Mouse (Mus musculus) embryonic fibroblast, embryonic 13.5 days (primary cell): ENCODE results near the gene Fam71f2. TPM values are rescaled to one million over a fixed set of nuclear protein-coding genes. Genes with fewer than 3 reads are reported as not detected.

Experiments
- H3K27ac ChIP-seq: 2 replicates; pipeline ENCODE4 v1.5.1; 2012; ENCODE audit warnings: low read length, control low read depth, inconsistent platforms; ENCODE audit not compliant: insufficient read depth
- H3K4me1 ChIP-seq: 2 replicates; pipeline ENCODE4 v1.6.1; 2011; ENCODE audit warnings: low read length; ENCODE audit not compliant: control insufficient read depth, insufficient read depth
- H3K4me3 ChIP-seq: 2 replicates; pipeline ENCODE4 v1.5.1; 2011; ENCODE audit warnings: mild to moderate bottlenecking, control low read depth, low read length; ENCODE audit not compliant: insufficient read depth
- CTCF ChIP-seq: IDR thresholded peaks from 2 replicates; pipeline ENCODE4 v1.5.1; 2011; ENCODE audit warnings: mild to moderate bottlenecking, control low read depth, low read length, moderate library complexity, borderline replicate concordance; ENCODE audit not compliant: insufficient read depth
- POLR2A ChIP-seq: IDR thresholded peaks from 2 replicates; pipeline ENCODE4 v1.6.1; 2011; ENCODE audit warnings: low read depth, mild to moderate bottlenecking, control low read depth, low read length, moderate library complexity
- polyA plus RNA-seq: library from polyadenylated mRNA; stranded (reverse); fragments of >200 nt; gene quantifications from 2 replicates; pipeline ENCODE4 v1.2.4, GENCODE M21; 2011; ENCODE audit warnings: low read depth; ENCODE audit not compliant: missing spikeins, insufficient read length

Fam71f2 gene
- polyA plus RNA-seq, 1 experiment: not detected

GRCm38 (mm10) chr6:29246585-29246984 lies 32.8 kb upstream of the Fam71f2 start:
- TF ChIP-seq CTCF: no peak
- TF ChIP-seq POLR2A: no peak

GRCm38 (mm10) chr6:29247072-29247471 lies 32.3 kb upstream of the Fam71f2 start:
- Histone ChIP-seq H3K27ac (no peak overlapping the region), H3K4me1 (peaks cover 14% of the 10 kb centered on the region), H3K4me3 (no peak overlapping the region)
- no peak for TF ChIP-seq POLR2A
- TF ChIP-seq CTCF: no peak

More at GRCm38 (mm10) chr6:29246585-29246984, 32.8 kb upstream of the Fam71f2 start:
- Histone ChIP-seq H3K4me1 (peaks cover 14% of the 10 kb centered on the region), H3K4me3 (no peak overlapping the region), H3K27ac (no peak overlapping the region)

GRCm38 (mm10) chr6:29259418-29259817 lies 20.0 kb upstream of the Fam71f2 start:
- Histone ChIP-seq H3K27ac (no peak overlapping the region), H3K4me1 (0 out of 2 replicates have a peak, but pooled peaks cover 2% of the 10 kb centered on the region)

GRCm38 (mm10) chr6:29261831-29262230 lies 17.6 kb upstream of the Fam71f2 start:
- no peak for TF ChIP-seq POLR2A
- 0 out of 2 replicates have a peak, but pooled peaks cover 2% of the 10 kb centered on the region for H3K4me1 ChIP-seq
- H3K4me3 ChIP-seq: no peak overlapping the region
- H3K27ac ChIP-seq: no peak overlapping the region

More at GRCm38 (mm10) chr6:29259418-29259817, 20.0 kb upstream of the Fam71f2 start:
- TF ChIP-seq CTCF (no peak), POLR2A (no peak)
- H3K4me3 ChIP-seq: no peak overlapping the region

GRCm38 (mm10) chr6:29263650-29264455 lies 15.5 kb upstream of the Fam71f2 start:
- Histone ChIP-seq H3K4me1 (0 out of 2 replicates have a peak, but pooled peaks cover 2% of the 10 kb centered on the region), H3K27ac (no peak overlapping the region), H3K4me3 (no peak overlapping the region)
- TF ChIP-seq CTCF (no peak), POLR2A (no peak)

GRCm38 (mm10) chr6:29264456-29264781 lies 15.0 kb upstream of the Fam71f2 start:
- H3K27ac ChIP-seq: no peak overlapping the region
- H3K4me1 ChIP-seq: 0 out of 2 replicates have a peak, but pooled peaks cover 1% of the 10 kb centered on the region
- no peak for TF ChIP-seq CTCF
- TF ChIP-seq POLR2A: no peak
- no peak overlapping the region for H3K4me3 ChIP-seq

- no peak overlapping the region for H3K27ac ChIP-seq
- no peak overlapping the region for H3K4me3 ChIP-seq
- no peak for TF ChIP-seq CTCF
- no peak for TF ChIP-seq POLR2A
- H3K4me1 ChIP-seq: peaks cover 8% of the 10 kb centered on the region; the same call in 1 of the 2 replicates
Observed at GRCm38 (mm10) chr6:29266936-29267335, 12.5 kb upstream of the Fam71f2 start.

GRCm38 (mm10) chr6:29269006-29269668 lies 10.3 kb upstream of the Fam71f2 start:
- H3K27ac ChIP-seq: no peak overlapping the region
- peaks cover 8% of the 10 kb centered on the region; the same call in 1 of the 2 replicates for H3K4me1 ChIP-seq
- H3K4me3 ChIP-seq: no peak overlapping the region
- TF ChIP-seq POLR2A (no peak), CTCF (no peak)

GRCm38 (mm10) chr6:29270961-29271360 lies 8.4 kb upstream of the Fam71f2 start:
- H3K4me3 ChIP-seq: no peak overlapping the region
- TF ChIP-seq CTCF (no peak), POLR2A (no peak)
- no peak overlapping the region for H3K27ac ChIP-seq
- H3K4me1 ChIP-seq: peaks cover 8% of the 10 kb centered on the region; the same call in 1 of the 2 replicates

GRCm38 (mm10) chr6:29272312-29273072 lies 6.9 kb upstream of the Fam71f2 start, which contains the start of gene Hilpda:
Gene Hilpda, plus strand, starts transcription at chr6:29272488.
- peak within 1 kb of the TSS; percentile 89 for H3K27ac ChIP-seq
- H3K4me3 ChIP-seq: peak within 1 kb of the TSS; percentile 96
- TF ChIP-seq POLR2A (peak; percentile 97), CTCF (no peak)
- peaks cover 8% of the 10 kb centered on the region; the same call in 1 of the 2 replicates for H3K4me1 ChIP-seq
